Mouse (Mus musculus): ENCODE measurements around the gene Cmtm5.

DNA sequence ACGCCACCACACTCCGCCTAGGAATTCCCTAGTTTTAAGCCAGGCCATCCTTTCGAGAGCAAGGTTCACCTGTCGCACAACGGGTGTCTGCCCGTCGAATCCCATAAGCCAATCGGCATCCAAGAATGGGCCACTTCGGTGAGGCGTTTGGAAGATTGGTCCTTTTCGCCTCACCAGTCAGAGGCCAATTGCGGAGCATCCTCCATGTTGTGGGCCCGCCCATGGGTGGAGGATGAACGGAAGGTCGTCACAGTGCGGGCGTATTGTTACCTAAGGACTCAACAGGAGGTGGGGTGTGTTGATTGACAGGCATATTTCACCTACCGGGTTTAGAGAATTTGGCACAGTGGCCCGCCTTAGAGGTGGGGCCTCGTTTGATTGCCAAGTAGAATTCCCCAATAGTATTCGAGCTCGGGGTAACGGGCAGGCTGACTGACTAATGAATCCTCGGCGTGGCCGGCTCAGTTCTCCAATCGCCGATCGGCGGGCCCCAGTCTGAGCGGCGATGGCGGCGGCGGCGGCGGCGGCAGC lies 42.3 kb upstream of the Cmtm5 start:
- TF ChIP-seq POLR2A (IDR thresholded peaks at IDR 0.05; ENCODE audit: extremely low read depth, insufficient read depth, low read length) (peak; percentile 23; the same call in 1 of the 2 replicates), CTCF (IDR thresholded peaks at IDR 0.05; ENCODE audit: low read depth, low read length) (no peak)
